Mouse (Mus musculus): ENCODE results near the gene Galnt6. TPM values are rescaled to one million over a fixed set of nuclear protein-coding genes. Genes with fewer than 3 reads are reported as not detected.

Gene Galnt6
- polyA plus RNA-seq, 1 experiment, result 34.7 TPM

- H3K4me1 ChIP-seq (replicated peaks; ENCODE audit: control insufficient read depth, insufficient read depth, low read length), result peaks cover 35% of the 10 kb centered on the region
- DNase-seq, result no peak
- no peaks in the 10 kb centered on the region for H3K36me3 ChIP-seq (ENCODE audit: control insufficient read depth, insufficient read depth, low read length)
- WGBS, result 39% methylated on average over 9 of the region's 9 CpGs
- TF ChIP-seq POLR2A (IDR thresholded peaks at IDR 0.05; ENCODE audit: control insufficient read depth, extremely low read depth, insufficient read depth, low read length, poor library complexity), result no peak
- no peak for TF ChIP-seq CTCF (IDR thresholded peaks at IDR 0.05; ENCODE audit: borderline replicate concordance, control insufficient read depth, extremely low read depth, insufficient read depth, low read length, poor library complexity)
- no peak overlapping the region for H3K27ac ChIP-seq (ENCODE audit: control insufficient read depth, insufficient read depth, low read length)
- no peaks in the 10 kb centered on the region for H3K27me3 ChIP-seq (ENCODE audit: control insufficient read depth, insufficient read depth, low read length)
- H3K4me3 ChIP-seq (ENCODE audit: control insufficient read depth, insufficient read depth, low read length), result no peak overlapping the region
Measured at GRCm38 (mm10) chr15:100735953-100736300, 6.8 kb upstream of the Galnt6 start.

GRCm38 (mm10) chr15:100735095-100735952 lies 6.1 kb upstream of the Galnt6 start:
- WGBS, result 66% methylated on average over 14 of the region's 15 CpGs
- Histone ChIP-seq H3K36me3 (ENCODE audit: control insufficient read depth, insufficient read depth, low read length) (no peaks in the 10 kb centered on the region), H3K27ac (ENCODE audit: control insufficient read depth, insufficient read depth, low read length) (no peak overlapping the region), H3K27me3 (ENCODE audit: control insufficient read depth, insufficient read depth, low read length) (no peaks in the 10 kb centered on the region), H3K4me3 (ENCODE audit: control insufficient read depth, insufficient read depth, low read length) (no peak overlapping the region), H3K4me1 (replicated peaks; ENCODE audit: control insufficient read depth, insufficient read depth, low read length) (peaks cover 36% of the 10 kb centered on the region)
- DNase-seq, result no peak
- TF ChIP-seq POLR2A (IDR thresholded peaks at IDR 0.05; ENCODE audit: control insufficient read depth, extremely low read depth, insufficient read depth, low read length, poor library complexity), result no peak
- no peak for TF ChIP-seq CTCF (IDR thresholded peaks at IDR 0.05; ENCODE audit: borderline replicate concordance, control insufficient read depth, extremely low read depth, insufficient read depth, low read length, poor library complexity)

DNA sequence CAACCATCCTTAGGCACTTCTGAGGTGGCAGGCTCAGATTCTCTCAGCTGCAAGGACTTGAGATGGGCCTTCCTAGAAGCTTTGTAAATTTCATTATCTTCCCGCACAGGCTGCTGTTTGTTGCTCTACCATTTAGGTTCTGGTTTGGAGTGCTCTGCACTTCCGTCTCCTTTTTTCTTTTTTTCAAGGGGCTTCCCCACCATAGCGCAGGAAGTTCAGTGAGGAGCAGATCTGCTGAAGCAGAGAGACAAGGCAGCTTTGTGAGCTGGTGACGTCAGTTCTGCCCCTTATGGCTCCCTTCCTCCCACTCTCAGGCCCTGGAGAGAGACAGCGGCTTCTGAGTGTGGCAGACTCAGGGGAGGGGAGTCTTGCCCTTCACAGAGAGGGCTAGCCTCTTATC lies 3.4 kb upstream of the Galnt6 start:
- Histone ChIP-seq H3K27me3 (ENCODE audit: control insufficient read depth, insufficient read depth, low read length) (no peaks in the 10 kb centered on the region), H3K4me1 (replicated peaks; ENCODE audit: control insufficient read depth, insufficient read depth, low read length) (peaks cover 49% of the 10 kb centered on the region), H3K36me3 (ENCODE audit: control insufficient read depth, insufficient read depth, low read length) (no peaks in the 10 kb centered on the region), H3K27ac (ENCODE audit: control insufficient read depth, insufficient read depth, low read length) (peak overlapping the region; percentile 76), H3K4me3 (ENCODE audit: control insufficient read depth, insufficient read depth, low read length) (peak overlapping the region; percentile 21)
- WGBS, result 6% methylated on average over 5 of the region's 5 CpGs
- DNase-seq, result peak; percentile 81
- TF ChIP-seq CTCF (IDR thresholded peaks at IDR 0.05; ENCODE audit: borderline replicate concordance, control insufficient read depth, extremely low read depth, insufficient read depth, low read length, poor library complexity) (no peak), POLR2A (IDR thresholded peaks at IDR 0.05; ENCODE audit: control insufficient read depth, extremely low read depth, insufficient read depth, low read length, poor library complexity) (no peak)

DNA sequence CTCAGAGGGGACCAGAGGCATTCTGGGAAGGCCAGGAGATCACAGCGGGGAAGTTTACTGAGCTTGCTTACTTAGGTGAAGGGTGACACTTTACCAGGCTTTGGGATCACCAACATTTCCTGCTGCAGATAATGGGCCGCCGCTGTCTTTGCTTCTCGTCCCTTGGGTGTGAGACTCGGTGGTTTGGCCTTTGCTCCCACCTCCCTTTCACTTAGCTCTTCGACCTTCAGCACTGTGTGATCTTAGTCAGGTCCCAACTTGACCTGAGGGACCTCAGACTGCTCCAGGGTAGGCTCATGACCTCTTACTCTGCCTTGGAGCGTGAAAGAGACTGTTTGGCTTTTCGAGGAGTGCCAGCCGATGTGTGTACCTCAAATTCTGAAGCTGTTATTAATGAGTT lies 1.9 kb upstream of the Galnt6 start:
- TF ChIP-seq CTCF (IDR thresholded peaks at IDR 0.05; ENCODE audit: borderline replicate concordance, control insufficient read depth, extremely low read depth, insufficient read depth, low read length, poor library complexity) (no peak), POLR2A (IDR thresholded peaks at IDR 0.05; ENCODE audit: control insufficient read depth, extremely low read depth, insufficient read depth, low read length, poor library complexity) (no peak)
- no peak overlapping the region for H3K4me3 ChIP-seq (ENCODE audit: control insufficient read depth, insufficient read depth, low read length)
- 91% methylated on average over 9 of the region's 9 CpGs for WGBS
- no peak overlapping the region for H3K27ac ChIP-seq (ENCODE audit: control insufficient read depth, insufficient read depth, low read length)
- H3K36me3 ChIP-seq (ENCODE audit: control insufficient read depth, insufficient read depth, low read length), result no peaks in the 10 kb centered on the region
- peaks cover 55% of the 10 kb centered on the region for H3K4me1 ChIP-seq (replicated peaks; ENCODE audit: control insufficient read depth, insufficient read depth, low read length)
- H3K27me3 ChIP-seq (ENCODE audit: control insufficient read depth, insufficient read depth, low read length), result no peaks in the 10 kb centered on the region
- DNase-seq, result no peak

- peaks cover 55% of the 10 kb centered on the region for H3K4me1 ChIP-seq (replicated peaks; ENCODE audit: control insufficient read depth, insufficient read depth, low read length)
- H3K4me3 ChIP-seq (ENCODE audit: control insufficient read depth, insufficient read depth, low read length), result peak overlapping the region; percentile 55
- TF ChIP-seq POLR2A (IDR thresholded peaks at IDR 0.05; ENCODE audit: control insufficient read depth, extremely low read depth, insufficient read depth, low read length, poor library complexity), result no peak
- TF ChIP-seq CTCF (IDR thresholded peaks at IDR 0.05; ENCODE audit: borderline replicate concordance, control insufficient read depth, extremely low read depth, insufficient read depth, low read length, poor library complexity), result no peak
- WGBS, result 12% methylated on average over 9 of the region's 9 CpGs
- no peak for DNase-seq
- H3K27ac ChIP-seq (ENCODE audit: control insufficient read depth, insufficient read depth, low read length), result peak overlapping the region; percentile 13; the same call in 1 of the 2 replicates
- H3K36me3 ChIP-seq (ENCODE audit: control insufficient read depth, insufficient read depth, low read length), result no peaks in the 10 kb centered on the region
- H3K27me3 ChIP-seq (ENCODE audit: control insufficient read depth, insufficient read depth, low read length), result no peaks in the 10 kb centered on the region
Measured at GRCm38 (mm10) chr15:100728586-100728985, 590 bp downstream of the Galnt6 start.

DNA sequence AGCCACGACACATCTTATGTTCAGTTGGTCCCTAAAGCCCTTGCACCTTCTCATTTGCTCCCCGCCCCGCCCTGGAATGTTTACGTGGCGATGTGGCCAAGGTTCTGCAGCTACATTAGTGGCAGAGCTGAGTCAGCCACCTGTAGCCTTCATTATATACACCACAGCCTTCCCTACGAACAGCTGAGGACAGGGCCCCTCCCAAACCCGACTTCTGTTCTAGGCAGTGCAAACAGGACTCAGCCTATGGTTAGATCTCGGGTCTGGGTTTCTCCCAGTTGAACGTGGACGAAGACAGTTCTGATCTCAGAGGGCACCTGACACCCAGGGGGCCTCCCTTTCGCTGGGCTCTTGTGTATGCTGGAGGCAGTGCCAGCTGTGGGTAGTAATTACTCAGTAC lies 1.3 kb downstream of the Galnt6 start:
- TF ChIP-seq POLR2A (IDR thresholded peaks at IDR 0.05; ENCODE audit: control insufficient read depth, extremely low read depth, insufficient read depth, low read length, poor library complexity) (no peak), CTCF (IDR thresholded peaks at IDR 0.05; ENCODE audit: borderline replicate concordance, control insufficient read depth, extremely low read depth, insufficient read depth, low read length, poor library complexity) (no peak)
- Histone ChIP-seq H3K27me3 (ENCODE audit: control insufficient read depth, insufficient read depth, low read length) (no peaks in the 10 kb centered on the region), H3K36me3 (ENCODE audit: control insufficient read depth, insufficient read depth, low read length) (no peaks in the 10 kb centered on the region), H3K4me3 (ENCODE audit: control insufficient read depth, insufficient read depth, low read length) (peak overlapping the region; percentile 55), H3K27ac (ENCODE audit: control insufficient read depth, insufficient read depth, low read length) (no peak overlapping the region), H3K4me1 (replicated peaks; ENCODE audit: control insufficient read depth, insufficient read depth, low read length) (peaks cover 59% of the 10 kb centered on the region)
- DNase-seq, result no peak
- WGBS, result 36% methylated on average over 11 of the region's 11 CpGs

All from thymus, adult 2 months (tissue).